Mouse (Mus musculus): Measurements from ENCODE around the gene Pvalb. TPM values are rescaled to one million over a fixed set of nuclear protein-coding genes. Genes with fewer than 3 reads are reported as not detected.

Pvalb gene
- polyA plus RNA-seq (2012; rRNA removed), result 1.3 TPM in 1 of 2 replicates, not detected in the other

GRCm38 (mm10) chr15:78206312-78206711 is at the start of gene Pvalb:
Gene Pvalb (minus strand): TSS chr15:78206400.
- no peak for DNase-seq (ENCODE audit: low read depth, low spot score)
- 83% methylated on average over 7 of the region's 7 CpGs for WGBS

GRCm38 (mm10) chr15:78254751-78255150 is 48.6 kb upstream of the Pvalb start:
- no peak for DNase-seq (ENCODE audit: low read depth, low spot score)
- WGBS, result 29% methylated on average over 20 of the region's 20 CpGs

GRCm38 (mm10) chr15:78248410-78248809 is 42.2 kb upstream of the Pvalb start:
- DNase-seq (ENCODE audit: low read depth, low spot score), result no peak
- WGBS, result 26% methylated on average over 3 of the region's 3 CpGs

- no peak for DNase-seq (ENCODE audit: low read depth, low spot score)
- 65% methylated on average over 2 of the region's 2 CpGs for WGBS
Measured at GRCm38 (mm10) chr15:78247659-78248058, 41.5 kb upstream of the Pvalb start.

GRCm38 (mm10) chr15:78246143-78247116 is 40.2 kb upstream of the Pvalb start:
- DNase-seq (ENCODE audit: low read depth, low spot score), result no peak
- 71% methylated on average over 18 of the region's 18 CpGs for WGBS

- DNase-seq (ENCODE audit: low read depth, low spot score), result no peak
- 54% methylated on average over 7 of the region's 7 CpGs for WGBS
Measured at GRCm38 (mm10) chr15:78244695-78245492, 38.7 kb upstream of the Pvalb start, which contains the start of gene Ncf4. Gene Ncf4 (plus strand): TSS chr15:78244801.

- no peak for DNase-seq (ENCODE audit: low read depth, low spot score)
- WGBS, result 55% methylated on average over 6 of the region's 6 CpGs
Measured at GRCm38 (mm10) chr15:78243774-78244173, 37.6 kb upstream of the Pvalb start.

GRCm38 (mm10) chr15:78243061-78243460 is 36.9 kb upstream of the Pvalb start:
- 77% methylated on average over 8 of the region's 8 CpGs for WGBS
- DNase-seq (ENCODE audit: low read depth, low spot score), result no peak

GRCm38 (mm10) chr15:78241335-78241734 is 35.1 kb upstream of the Pvalb start:
- 42% methylated on average over 11 of the region's 11 CpGs for WGBS

GRCm38 (mm10) chr15:78239956-78240617 is 33.9 kb upstream of the Pvalb start:
- no peak for DNase-seq (ENCODE audit: low read depth, low spot score)
- WGBS, result 44% methylated on average over 14 of the region's 14 CpGs

More at GRCm38 (mm10) chr15:78241335-78241734, 35.1 kb upstream of the Pvalb start:
- DNase-seq (ENCODE audit: low read depth, low spot score), result no peak

GRCm38 (mm10) chr15:78239453-78239852 is 33.3 kb upstream of the Pvalb start:
- WGBS, result 23% methylated on average over 10 of the region's 10 CpGs
- peak; percentile 63 for DNase-seq (ENCODE audit: low read depth, low spot score)

- DNase-seq (ENCODE audit: low read depth, low spot score), result no peak
- 40% methylated on average over 5 of the region's 5 CpGs for WGBS
Measured at GRCm38 (mm10) chr15:78234823-78235509, 28.8 kb upstream of the Pvalb start.

- 30% methylated on average over 13 of the region's 13 CpGs for WGBS
- DNase-seq (ENCODE audit: low read depth, low spot score), result no peak
Measured at GRCm38 (mm10) chr15:78231346-78232331, 25.4 kb upstream of the Pvalb start.

- 77% methylated on average over 12 of the region's 12 CpGs for WGBS
Measured at GRCm38 (mm10) chr15:78227816-78228215, 21.6 kb upstream of the Pvalb start.

GRCm38 (mm10) chr15:78215269-78215668 is 9.1 kb upstream of the Pvalb start:
- no peak for DNase-seq (ENCODE audit: low read depth, low spot score)
- 72% methylated on average over 9 of the region's 9 CpGs for WGBS

More at GRCm38 (mm10) chr15:78227816-78228215, 21.6 kb upstream of the Pvalb start:
- DNase-seq (ENCODE audit: low read depth, low spot score), result no peak

- 75% methylated on average over 8 of the region's 8 CpGs for WGBS
- DNase-seq (ENCODE audit: low read depth, low spot score), result no peak
Measured at GRCm38 (mm10) chr15:78211367-78211766, 5.2 kb upstream of the Pvalb start.

- no peak for DNase-seq (ENCODE audit: low read depth, low spot score)
- WGBS, result 65% methylated on average over 4 of the region's 4 CpGs
Measured at GRCm38 (mm10) chr15:78210203-78210602, 4.0 kb upstream of the Pvalb start.

GRCm38 (mm10) chr15:78205192-78205591 is 1.0 kb downstream of the Pvalb start:
- WGBS, result 42% methylated on average over 3 of the region's 3 CpGs

More at GRCm38 (mm10) chr15:78205192-78205591, 1.0 kb downstream of the Pvalb start:
- DNase-seq (ENCODE audit: low read depth, low spot score), result no peak
